Mouse (Mus musculus) megakaryocyte, embryonic 14.5 days (primary cell): Measurements from ENCODE around the gene Bach2. TPM values are rescaled to one million over a fixed set of nuclear protein-coding genes. Genes with fewer than 3 reads are reported as not detected.

Experiments
- H3K27me3 ChIP-seq: replicated peaks from 2 replicates; pipeline ENCODE3; 2012; ENCODE audit warnings: inconsistent platforms
- H3K36me3 ChIP-seq: replicated peaks from 2 replicates; pipeline ENCODE3; 2012; ENCODE audit warnings: low read length, inconsistent platforms, mixed read lengths
- H3K4me1 ChIP-seq: 2 replicates; pipeline ENCODE4 v1.6.1; 2012; ENCODE audit warnings: inconsistent platforms
- H3K4me3 ChIP-seq: replicated peaks from 2 replicates; pipeline ENCODE3; 2012; ENCODE audit warnings: moderate library complexity, mild to moderate bottlenecking, inconsistent platforms
- H3K9me3 ChIP-seq: 2 replicates; pipeline ENCODE4 v1.6.1; 2012; ENCODE audit warnings: inconsistent platforms
- FLI1 ChIP-seq: IDR thresholded peaks from 2 replicates; pipeline ENCODE4 v1.6.1; 2012; ENCODE audit warnings: low read length, inconsistent platforms, mixed read lengths
- GATA1 ChIP-seq: IDR thresholded peaks from 3 replicates; pipeline ENCODE4 v1.6.1; 2012; ENCODE audit warnings: mixed read lengths, low read length, inconsistent platforms, borderline replicate concordance
- polyA plus RNA-seq: library from polyadenylated mRNA; stranded (reverse); fragments of >175 nt; gene quantifications from 2 replicates; pipeline ENCODE4 v1.2.3, GENCODE M21; 2012; ENCODE audit warnings: low replicate concordance; ENCODE audit not compliant: insufficient read depth

Gene Bach2
- polyA plus RNA-seq, 1 experiment: 0.27 TPM

GRCm38 (mm10) chr4:32525000-32525399, 286.4 kb downstream of the Bach2 start:
- no peak for TF ChIP-seq FLI1
- no peak for TF ChIP-seq GATA1
- H3K4me3 ChIP-seq: no peak overlapping the region
- peaks cover 29% of the 10 kb centered on the region for H3K27me3 ChIP-seq
- no peaks in the 10 kb centered on the region for H3K36me3 ChIP-seq
- no peaks in the 10 kb centered on the region for H3K4me1 ChIP-seq
- no peaks in the 10 kb centered on the region for H3K9me3 ChIP-seq

- H3K4me1 ChIP-seq: peaks cover 6% of the 10 kb centered on the region
- no peak overlapping the region for H3K4me3 ChIP-seq
- no peaks in the 10 kb centered on the region for H3K9me3 ChIP-seq
- H3K27me3 ChIP-seq: peaks cover 33% of the 10 kb centered on the region
- TF ChIP-seq FLI1: no peak
- TF ChIP-seq GATA1: no peak
- H3K36me3 ChIP-seq: no peaks in the 10 kb centered on the region
Observed at GRCm38 (mm10) chr4:32526228-32526836, 287.7 kb downstream of the Bach2 start.

GRCm38 (mm10) chr4:32529443-32529995, 290.9 kb downstream of the Bach2 start:
- Histone ChIP-seq H3K36me3 (no peaks in the 10 kb centered on the region), H3K27me3 (peaks cover 35% of the 10 kb centered on the region), H3K4me3 (no peak overlapping the region), H3K4me1 (peaks cover 14% of the 10 kb centered on the region), H3K9me3 (no peaks in the 10 kb centered on the region)
- no peak for TF ChIP-seq GATA1
- TF ChIP-seq FLI1: no peak

DNA sequence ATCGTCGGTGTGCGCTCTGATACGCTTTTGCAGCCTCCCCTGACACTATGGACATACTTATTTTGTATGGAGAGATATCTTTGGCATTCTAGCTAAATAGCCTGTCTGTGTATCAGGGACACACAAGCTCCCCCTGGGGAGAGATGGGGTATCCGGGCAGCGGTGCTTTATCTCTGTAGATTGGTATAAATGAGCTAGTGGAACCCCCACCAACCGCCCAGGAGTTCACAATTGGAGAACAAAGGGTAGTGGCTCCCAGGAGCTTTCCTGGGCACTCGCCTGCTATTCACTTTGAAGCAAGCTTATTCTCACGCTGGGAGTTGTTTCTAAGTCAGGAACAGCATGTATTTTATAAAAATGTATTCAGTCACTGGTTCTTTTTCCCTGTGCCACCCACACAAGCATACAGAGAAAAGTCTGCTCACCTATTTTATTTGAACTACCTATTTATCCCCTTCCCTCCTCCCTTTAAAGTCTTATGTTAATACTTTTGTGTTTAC, 291.9 kb downstream of the Bach2 start:
- TF ChIP-seq FLI1: no peak
- no peak for TF ChIP-seq GATA1
- Histone ChIP-seq H3K36me3 (no peaks in the 10 kb centered on the region), H3K9me3 (no peaks in the 10 kb centered on the region), H3K4me3 (no peak overlapping the region), H3K27me3 (peaks cover 37% of the 10 kb centered on the region), H3K4me1 (peaks cover 14% of the 10 kb centered on the region)

DNA sequence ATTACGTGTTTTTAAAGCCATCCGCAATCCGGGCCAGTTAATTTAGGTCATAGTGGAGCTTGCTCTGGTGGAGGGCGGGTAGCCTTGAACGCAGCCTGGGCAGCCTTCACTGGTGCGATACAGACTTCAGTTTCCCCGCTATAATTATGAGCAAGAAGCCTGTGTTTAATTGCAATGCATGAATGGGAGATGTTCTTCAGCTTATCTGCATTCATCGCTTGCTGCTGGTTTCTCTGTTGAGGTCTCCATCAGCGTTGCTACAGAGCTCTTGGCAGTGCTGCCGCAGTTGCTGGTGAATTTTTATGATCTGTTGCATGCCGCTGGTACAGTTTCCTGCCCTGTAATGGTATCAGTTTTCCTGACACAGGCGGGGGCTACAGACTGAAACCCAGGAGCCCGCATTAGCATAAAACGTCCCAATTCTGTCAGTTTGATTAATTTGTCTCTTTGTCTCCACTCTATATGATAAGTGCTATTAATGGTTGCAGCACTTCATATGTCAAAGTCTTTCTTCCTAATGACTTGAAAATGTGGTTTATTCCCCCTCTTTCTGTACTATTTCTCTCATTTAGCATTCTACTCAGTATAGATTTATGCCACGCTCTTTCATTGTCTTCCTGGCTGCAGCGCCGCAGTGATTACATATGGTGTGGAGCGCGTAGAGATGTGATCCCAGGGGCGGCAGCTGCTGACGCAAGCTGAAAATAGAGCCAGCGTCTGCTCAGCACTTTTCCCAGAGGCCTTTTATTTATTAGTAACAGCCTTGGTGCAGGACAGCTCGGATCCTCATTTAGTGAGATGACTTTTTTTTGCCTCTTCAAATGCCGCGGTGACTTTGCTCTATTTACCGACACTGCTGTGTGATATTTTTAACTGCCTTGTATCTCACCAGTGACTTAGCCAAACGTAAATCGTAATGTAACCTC, 292.6 kb downstream of the Bach2 start:
- Histone ChIP-seq H3K9me3 (no peaks in the 10 kb centered on the region), H3K4me1 (peaks cover 14% of the 10 kb centered on the region), H3K36me3 (no peaks in the 10 kb centered on the region), H3K27me3 (peaks cover 40% of the 10 kb centered on the region), H3K4me3 (peak overlapping the region; percentile 31)
- no peak for TF ChIP-seq FLI1
- no peak for TF ChIP-seq GATA1

DNA sequence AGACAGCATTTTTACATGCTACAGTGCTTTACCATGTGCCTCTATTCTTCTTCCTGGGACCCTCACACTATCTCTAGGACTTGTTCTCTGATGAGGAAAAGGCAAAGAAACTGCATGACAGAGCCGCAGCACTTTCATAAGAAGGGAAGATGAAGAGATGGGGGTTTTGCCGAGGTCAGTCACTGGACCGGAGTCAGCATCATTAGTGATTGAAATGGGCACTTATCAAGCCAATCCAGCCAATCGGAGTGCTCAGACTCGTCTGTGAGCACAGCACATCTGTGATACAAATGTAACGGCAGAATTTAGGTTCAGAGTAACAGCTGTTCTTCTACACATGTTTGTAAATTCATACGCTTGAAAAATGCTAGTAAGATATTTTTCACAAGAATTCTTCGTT, 293.5 kb downstream of the Bach2 start:
- Histone ChIP-seq H3K4me1 (peaks cover 18% of the 10 kb centered on the region), H3K27me3 (peaks cover 46% of the 10 kb centered on the region), H3K9me3 (no peaks in the 10 kb centered on the region), H3K4me3 (no peak overlapping the region), H3K36me3 (no peaks in the 10 kb centered on the region)
- no peak for TF ChIP-seq FLI1
- TF ChIP-seq GATA1: no peak

- Histone ChIP-seq H3K9me3 (no peaks in the 10 kb centered on the region), H3K4me1 (peaks cover 20% of the 10 kb centered on the region), H3K4me3 (no peak overlapping the region), H3K36me3 (no peaks in the 10 kb centered on the region), H3K27me3 (peaks cover 46% of the 10 kb centered on the region)
- TF ChIP-seq GATA1 (no peak), FLI1 (no peak)
Observed at GRCm38 (mm10) chr4:32533735-32534134, 295.1 kb downstream of the Bach2 start.

DNA sequence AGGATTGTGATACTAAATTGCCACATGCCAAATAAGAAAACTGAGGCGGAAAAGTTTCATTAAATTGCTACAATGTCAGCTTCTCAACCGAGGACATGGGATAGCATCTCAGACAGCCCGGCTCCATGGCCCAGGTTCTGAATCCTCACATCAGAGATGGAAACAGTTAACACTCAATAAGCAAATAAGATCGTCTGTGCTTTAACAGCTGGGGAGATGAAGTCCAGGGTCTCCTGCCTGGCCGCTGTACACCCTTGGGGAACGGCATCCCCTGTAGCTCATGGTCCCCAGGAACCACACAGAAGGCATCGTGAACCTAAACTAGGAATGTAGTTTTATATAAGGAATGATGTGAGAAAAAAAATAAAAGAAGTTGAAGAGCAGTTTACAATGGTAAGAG, 297.0 kb downstream of the Bach2 start:
- Histone ChIP-seq H3K27me3 (peaks cover 50% of the 10 kb centered on the region), H3K4me1 (peaks cover 20% of the 10 kb centered on the region), H3K36me3 (no peaks in the 10 kb centered on the region), H3K9me3 (no peaks in the 10 kb centered on the region), H3K4me3 (no peak overlapping the region)
- TF ChIP-seq FLI1: no peak

- Histone ChIP-seq H3K36me3 (no peaks in the 10 kb centered on the region), H3K9me3 (no peaks in the 10 kb centered on the region), H3K4me1 (peaks cover 10% of the 10 kb centered on the region; the same call in 1 of the 2 replicates), H3K4me3 (no peak overlapping the region), H3K27me3 (peaks cover 54% of the 10 kb centered on the region)
- TF ChIP-seq GATA1: no peak
- TF ChIP-seq FLI1: no peak
Observed at GRCm38 (mm10) chr4:32536870-32537508, 298.4 kb downstream of the Bach2 start.

DNA sequence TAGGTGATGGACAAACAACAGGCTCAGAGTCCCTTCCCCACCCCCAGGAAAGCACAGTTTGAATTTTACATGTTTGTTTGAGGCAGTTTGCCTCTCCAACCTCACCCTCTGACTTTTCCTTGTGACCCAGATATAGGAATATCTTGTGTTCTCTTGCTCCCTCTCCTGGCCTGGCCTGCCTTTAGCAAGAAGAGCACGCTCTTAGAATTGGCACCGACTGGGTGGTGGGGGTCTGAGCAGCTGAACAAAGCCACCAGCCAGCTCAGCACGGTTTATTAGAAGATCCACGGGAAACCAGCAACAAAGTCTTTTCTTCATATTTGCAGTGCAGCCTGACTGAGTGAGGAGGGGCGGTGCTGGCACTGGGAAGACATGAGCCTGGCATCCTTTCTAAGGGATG, 299.5 kb downstream of the Bach2 start:
- no peaks in the 10 kb centered on the region for H3K9me3 ChIP-seq
- peaks cover 60% of the 10 kb centered on the region for H3K27me3 ChIP-seq
- H3K4me3 ChIP-seq: no peak overlapping the region
- no peaks in the 10 kb centered on the region for H3K36me3 ChIP-seq
- TF ChIP-seq GATA1 (no peak), FLI1 (no peak)
- peaks cover 6% of the 10 kb centered on the region; the same call in 1 of the 2 replicates for H3K4me1 ChIP-seq
